Mouse (Mus musculus) small intestine, adult 2 months (tissue): ENCODE results near the gene Gm6358.
"Not testable (repeated sequence)": the region's sequence is repeated elsewhere in the genome, so short reads cannot be mapped to it uniquely, and the experiment has no call there.

Experiments
- CTCF ChIP-seq: fragments of 200-500 bp; IDR thresholded peaks from 2 replicates; pipeline ENCODE4 v1.5.1; 2012; ENCODE audit warnings: low read depth, mild to moderate bottlenecking, control low read depth, inconsistent platforms, low read length, moderate library complexity, mixed read lengths; ENCODE audit not compliant: insufficient replicate concordance, insufficient read length; ENCODE audit errors: extremely low read depth
- POLR2A ChIP-seq: fragments of 200-500 bp; IDR thresholded peaks from 2 replicates; pipeline ENCODE4 v1.6.1; 2012; ENCODE audit warnings: low read depth, mild to moderate bottlenecking, control low read depth, inconsistent platforms, low read length, moderate library complexity

GRCm38 (mm10) chr16:89169190-89169589, 28.5 kb downstream of the Gm6358 start, which contains the start of gene Gm7735:
- TF ChIP-seq POLR2A, CTCF: not testable (repeated sequence)
